Mouse (Mus musculus): Measurements from ENCODE around the gene Fbxl16. TPM values are rescaled to one million over a fixed set of nuclear protein-coding genes. Genes with fewer than 3 reads are reported as not detected.

The Fbxl16 gene
- not detected in 4 replicates for total RNA-seq (2023; ENCODE audit: inconsistent age)

DNA sequence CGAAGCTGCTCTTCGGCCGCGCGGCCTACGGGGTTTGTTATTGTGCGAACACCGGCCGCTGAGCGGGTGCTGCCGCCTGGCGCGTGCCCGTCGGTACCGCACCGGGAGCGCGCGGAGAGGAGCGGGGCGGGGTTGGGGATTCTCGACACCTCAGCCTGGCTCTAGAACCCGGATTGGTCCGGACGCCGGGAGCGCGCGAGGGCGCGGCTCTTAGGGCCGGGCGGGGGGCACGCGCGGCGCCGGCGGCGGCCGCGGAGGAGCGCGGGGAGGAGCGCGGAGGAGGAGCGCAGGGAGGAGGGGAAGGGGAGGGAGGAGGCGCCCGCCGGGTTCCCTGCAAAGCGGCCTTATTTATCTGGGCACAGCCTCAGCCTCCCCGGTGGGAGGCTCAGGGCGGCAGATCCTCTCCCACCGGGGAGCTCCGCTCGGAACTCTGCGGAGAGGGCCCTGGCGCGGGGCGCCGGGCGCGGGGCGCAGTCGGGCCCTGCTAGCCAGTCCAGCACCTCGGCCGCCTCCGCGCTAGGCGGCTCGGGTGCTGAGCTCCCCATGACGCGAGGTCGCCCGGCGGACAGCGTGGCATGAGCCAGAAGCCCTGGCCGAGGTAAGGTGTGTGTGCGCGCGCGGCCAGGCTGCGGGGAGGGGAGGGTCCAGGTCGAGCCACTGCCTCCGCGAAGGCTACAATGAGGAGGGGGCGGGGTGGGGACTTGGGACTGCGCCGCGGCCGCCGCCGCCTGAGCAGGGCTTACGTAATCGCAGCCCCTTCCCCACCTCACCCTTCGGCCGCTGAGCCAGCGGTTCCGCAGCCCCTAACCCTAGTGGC is at the start of gene Fbxl16:
Fbxl16 (plus strand) TSS at position 297 of the 817 bp plus-strand sequence.

GRCm38 (mm10) chr17:25773549-25774120 is 35.2 kb upstream of the Fbxl16 start, which contains the start of gene Narfl:
TSS of gene Narfl (plus strand) at chr17:25773776.

GRCm38 (mm10) chr17:25785281-25785745 is 23.6 kb upstream of the Fbxl16 start, which contains the start of gene Haghl:
TSS of gene Haghl (minus strand) at chr17:25785673.

DNA sequence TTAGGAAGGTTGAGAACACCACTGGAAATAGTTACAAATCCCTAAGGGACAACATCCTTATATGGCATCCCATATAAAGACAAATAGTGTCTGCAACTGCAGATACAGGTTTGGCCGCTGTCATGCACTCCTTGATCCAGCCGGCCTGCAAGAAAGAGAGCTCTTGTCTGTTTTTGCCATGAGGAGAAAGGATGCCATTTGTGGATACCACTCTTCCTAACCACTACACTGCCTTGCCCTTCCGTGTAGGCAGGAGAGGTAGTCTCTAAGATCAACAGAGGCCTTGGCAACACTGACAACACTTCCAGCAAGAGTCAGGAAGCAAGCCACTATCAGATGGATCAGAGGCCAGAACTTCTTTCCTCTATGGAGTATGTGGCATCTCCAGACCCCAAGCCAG is 22.6 kb upstream of the Fbxl16 start, which contains the start of gene Ccdc78:
Ccdc78 (plus strand) TSS at position 301 of the 400 bp plus-strand sequence.

GRCm38 (mm10) chr17:25792615-25793014 is 16.3 kb upstream of the Fbxl16 start, which contains the start of gene Fam173a:
TSS of gene Fam173a (minus strand) at chr17:25792901.

GRCm38 (mm10) chr17:25795609-25796092 is 13.2 kb upstream of the Fbxl16 start, which contains the start of gene AC134908.4:
TSS of gene AC134908.4 (minus strand) at chr17:25795659.

GRCm38 (mm10) chr17:25796951-25797369 is 11.9 kb upstream of the Fbxl16 start, which contains the start of gene Metrn:
TSS of gene Metrn (minus strand) at chr17:25797136.

GRCm38 (mm10) chr17:25823452-25823851 is 14.6 kb downstream of the Fbxl16 start, which contains the start of gene Wdr24:
TSS of gene Wdr24 (plus strand) at chr17:25823627.

DNA sequence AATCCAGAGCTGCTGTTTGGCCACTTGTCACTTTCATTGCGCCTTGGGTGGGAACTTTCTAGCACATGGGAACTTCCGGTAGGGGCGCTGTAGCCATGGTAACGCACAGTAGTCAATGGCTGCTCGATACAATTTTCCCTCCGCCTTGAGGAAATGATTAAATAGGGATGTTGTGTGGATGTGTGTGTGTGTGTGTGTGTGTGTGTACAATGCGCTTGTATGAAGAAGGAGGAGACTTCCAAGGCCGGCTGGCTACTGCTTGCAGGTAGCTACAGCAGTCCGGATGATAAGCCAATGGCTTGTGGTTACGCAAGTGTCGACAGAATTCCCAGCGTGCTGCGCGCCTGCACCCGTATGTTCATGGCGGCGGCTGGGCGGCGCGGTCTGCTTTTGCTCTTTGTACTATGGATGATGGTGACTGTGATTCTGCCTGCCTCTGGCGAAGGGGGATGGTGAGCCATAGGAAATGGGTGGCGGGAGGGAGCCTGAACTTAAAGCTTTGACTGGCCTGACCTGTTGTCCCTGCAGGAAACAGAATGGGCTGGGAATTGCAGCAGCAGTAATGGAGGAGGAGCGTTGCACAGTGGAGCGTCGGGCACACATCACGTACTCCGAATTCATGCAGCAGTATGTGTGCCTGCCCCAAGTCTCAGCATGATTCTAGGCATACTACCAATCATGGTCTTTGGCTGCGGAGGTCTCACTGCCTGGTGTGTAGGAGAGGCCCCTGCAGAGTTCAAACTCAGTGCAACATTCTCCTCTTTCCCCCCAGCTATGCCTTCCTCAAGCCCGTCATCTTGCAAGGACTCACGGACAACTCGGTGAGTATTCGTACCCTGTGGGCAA is 20.1 kb downstream of the Fbxl16 start, which contains the start of gene Jmjd8:
Jmjd8 (plus strand) TSS at position 156 of the 846 bp plus-strand sequence.

GRCm38 (mm10) chr17:25833291-25833663 is 24.4 kb downstream of the Fbxl16 start, which contains the start of gene Stub1:
TSS of gene Stub1 (minus strand) at chr17:25833404.

DNA sequence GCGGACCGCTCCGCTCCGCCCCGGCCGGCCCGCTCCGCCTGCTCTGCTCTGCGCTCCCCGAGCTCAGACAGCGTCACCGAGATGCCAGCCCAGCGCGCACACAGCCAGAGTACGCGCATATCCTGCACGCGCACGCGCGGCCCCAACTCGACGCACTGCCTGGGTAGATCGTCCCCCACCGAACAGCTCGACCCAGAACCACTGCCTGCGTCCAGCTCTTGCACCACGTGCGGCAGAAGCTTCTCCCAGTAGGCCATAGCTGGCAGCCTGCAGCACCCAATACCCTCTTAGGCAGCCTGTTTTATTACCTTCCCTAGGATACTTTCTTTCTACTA is 28.2 kb downstream of the Fbxl16 start, which contains the start of gene Rhbdl1:
Rhbdl1 (minus strand) TSS at position 220 of the 335 bp plus-strand sequence.

GRCm38 (mm10) chr17:25841117-25841880 is 32.4 kb downstream of the Fbxl16 start, which contains the start of gene Gm20683:
TSS of gene Gm20683 (minus strand) at chr17:25841763.

DNA sequence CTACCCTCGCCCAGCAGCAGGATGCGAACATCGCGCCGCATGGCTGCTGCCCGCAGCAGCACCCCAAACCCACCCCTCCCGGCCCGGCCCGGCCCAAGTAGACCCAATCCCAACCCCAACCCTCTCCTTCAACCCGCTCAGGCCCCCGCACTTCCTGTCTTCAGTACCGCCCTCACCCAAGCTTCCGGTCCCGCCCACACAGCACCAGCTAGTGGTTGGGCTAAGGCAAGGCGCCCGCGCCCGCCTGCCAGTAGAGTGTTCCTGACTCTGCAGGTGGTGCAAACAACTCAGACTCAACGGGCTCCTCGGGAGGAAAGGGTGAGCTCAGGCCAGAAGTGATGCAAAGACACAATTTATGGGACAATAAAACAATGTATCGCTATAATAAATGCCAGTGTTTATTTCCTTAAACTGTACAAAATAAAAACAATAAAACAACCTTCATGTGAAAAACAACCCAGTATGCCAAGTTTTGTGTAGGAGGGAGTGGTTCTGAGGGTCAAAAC is 35.6 kb downstream of the Fbxl16 start, which contains the start of gene Rhot2:
Rhot2 (minus strand) TSS at position 456 of the 506 bp plus-strand sequence.

DNA sequence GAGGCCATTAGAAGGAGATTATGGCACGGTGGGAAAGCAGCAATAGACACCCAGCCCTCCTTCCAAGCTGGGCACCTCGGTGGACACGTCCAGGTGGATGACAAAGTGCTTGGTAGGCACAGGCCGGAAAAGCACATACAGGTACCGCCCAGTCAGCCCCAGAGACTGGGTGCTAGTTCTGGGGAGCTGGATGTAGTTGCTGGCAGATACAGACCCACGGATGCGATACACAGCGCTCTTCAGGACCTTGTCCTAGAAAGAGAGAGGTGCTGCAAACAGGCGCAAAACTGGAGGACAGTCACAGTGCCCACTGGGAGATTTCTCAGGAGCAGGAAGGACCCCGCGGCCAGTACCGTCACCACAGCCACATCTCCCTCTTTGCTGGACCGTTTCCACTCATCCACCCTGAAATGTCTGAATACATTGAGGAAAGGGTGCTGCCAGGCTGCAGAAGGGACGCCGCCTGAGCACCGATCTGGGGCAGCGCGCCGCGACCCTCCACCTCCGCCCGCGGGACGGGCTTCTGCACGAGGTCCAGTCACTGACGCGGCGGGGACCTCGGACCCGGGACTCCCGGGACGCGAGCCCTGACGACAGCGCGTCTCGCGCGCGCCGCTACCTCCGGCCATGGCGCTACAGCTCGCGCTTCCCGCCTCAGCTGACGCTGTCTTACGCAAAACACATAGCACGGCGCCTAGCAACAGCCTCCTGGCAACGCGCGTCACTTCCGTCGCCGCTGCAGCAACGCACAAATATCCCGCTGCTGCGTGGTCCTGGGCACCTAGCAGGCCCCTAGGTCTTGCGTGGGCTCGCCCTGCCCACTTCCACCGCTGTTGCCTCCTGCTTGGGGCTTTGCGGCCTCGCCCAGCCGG is 52.2 kb downstream of the Fbxl16 start, which contains the start of gene Wdr90:
Wdr90 (minus strand) TSS at position 670 of the 872 bp plus-strand sequence.

GRCm38 (mm10) chr17:25868601-25869191 is 59.8 kb downstream of the Fbxl16 start, which contains the start of gene Mcrip2:
TSS of gene Mcrip2 (minus strand) at chr17:25868764.

